Mouse (Mus musculus): ENCODE data around the gene Zmynd19.

- TF ChIP-seq POLR2A (IDR thresholded peaks at IDR 0.05; ENCODE audit: control insufficient read depth, low read depth, low read length) (no peak), CTCF (IDR thresholded peaks at IDR 0.05; ENCODE audit: control insufficient read depth, insufficient read depth, insufficient replicate concordance, low read depth, low read length) (no peak)
Measured at GRCm38 (mm10) chr2:24910481-24910880, 39.1 kb upstream of the Zmynd19 start.

All from testis, adult 2 months (tissue).